Mouse (Mus musculus): ENCODE results near the gene Gnas.

Gnas gene

DNA sequence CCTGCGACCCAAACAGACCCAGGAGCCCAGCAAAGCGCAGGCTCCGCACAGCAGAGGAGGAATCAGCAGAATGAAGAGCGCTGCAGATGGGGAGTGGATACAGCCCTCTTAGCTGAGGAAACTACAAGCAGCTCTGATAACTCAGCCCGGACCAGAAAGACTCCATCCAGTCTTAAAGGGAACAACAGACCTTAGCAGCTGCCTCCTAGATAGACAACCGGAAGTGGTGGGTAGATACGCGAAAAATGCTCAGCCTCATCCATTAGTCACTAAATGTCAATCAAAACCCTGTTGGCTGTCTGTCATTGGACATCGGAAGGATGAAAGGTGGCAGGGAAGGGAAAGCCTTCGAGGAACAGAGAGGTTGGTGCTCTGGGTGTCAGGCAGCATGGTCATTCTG lies 82.5 kb downstream of the Gnas start:
- no peak for DNase-seq (ENCODE audit: low spot score)

DNA sequence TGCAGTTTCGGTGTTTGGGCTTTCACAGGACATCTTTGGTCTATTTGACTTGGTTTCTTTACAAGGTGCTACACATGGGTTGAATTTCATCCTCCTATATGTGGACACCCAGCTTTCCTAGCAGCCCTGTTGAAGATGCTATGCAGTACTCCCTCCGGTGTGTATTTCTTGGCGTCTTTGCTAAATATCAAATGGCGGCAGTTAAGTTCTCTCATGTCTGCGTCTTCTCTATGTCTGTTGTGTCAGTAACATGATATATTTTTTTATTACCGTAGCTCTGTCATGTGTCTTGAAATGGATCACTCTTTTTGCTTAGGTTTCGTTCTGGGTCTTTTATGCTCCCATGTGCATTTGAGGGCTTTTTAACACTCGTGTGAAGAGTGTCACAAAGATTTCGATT lies 96.9 kb downstream of the Gnas start:
- DNase-seq (ENCODE audit: low spot score): no peak

DNA sequence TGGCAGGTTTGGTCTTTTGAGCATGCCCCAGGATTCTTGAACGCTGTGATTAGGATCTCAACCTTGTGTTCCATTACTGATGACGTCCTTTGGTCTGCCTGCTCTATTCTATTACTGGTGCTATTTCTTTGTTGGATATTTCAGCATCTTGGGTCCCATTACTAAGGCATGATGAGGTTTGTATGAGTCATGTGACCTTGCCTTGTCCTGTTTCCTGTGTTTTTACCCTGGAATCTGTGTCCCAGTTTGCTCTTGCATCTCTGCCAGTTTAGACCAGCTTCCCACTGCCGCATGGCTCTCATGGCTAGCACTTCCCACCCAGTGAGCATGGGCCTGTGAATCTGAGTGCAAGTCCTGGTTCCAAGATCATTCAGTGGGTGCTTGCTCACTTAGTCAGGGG lies 107.8 kb downstream of the Gnas start:
- no peak for DNase-seq (ENCODE audit: low spot score)

DNA sequence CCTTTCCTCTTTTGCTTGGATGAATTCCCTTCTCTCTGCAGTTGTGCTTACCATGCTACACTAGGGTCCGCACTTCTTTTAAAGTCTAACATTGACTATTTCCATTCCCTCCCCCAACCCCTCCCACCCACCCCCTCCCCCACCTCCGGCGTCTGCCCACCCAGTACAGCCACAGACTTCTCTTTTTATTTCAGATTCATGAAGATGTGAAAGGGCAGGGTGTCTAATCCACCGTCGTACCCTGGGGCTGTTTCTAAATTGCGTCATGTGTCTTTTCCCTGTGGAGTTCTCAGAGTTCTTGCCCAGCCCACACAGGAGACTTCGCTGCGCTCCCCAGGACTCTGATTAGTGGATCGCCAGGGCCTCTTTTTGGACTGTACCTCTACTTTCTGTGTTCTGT lies 108.4 kb downstream of the Gnas start:
- no peak for DNase-seq (ENCODE audit: low spot score)

DNA sequence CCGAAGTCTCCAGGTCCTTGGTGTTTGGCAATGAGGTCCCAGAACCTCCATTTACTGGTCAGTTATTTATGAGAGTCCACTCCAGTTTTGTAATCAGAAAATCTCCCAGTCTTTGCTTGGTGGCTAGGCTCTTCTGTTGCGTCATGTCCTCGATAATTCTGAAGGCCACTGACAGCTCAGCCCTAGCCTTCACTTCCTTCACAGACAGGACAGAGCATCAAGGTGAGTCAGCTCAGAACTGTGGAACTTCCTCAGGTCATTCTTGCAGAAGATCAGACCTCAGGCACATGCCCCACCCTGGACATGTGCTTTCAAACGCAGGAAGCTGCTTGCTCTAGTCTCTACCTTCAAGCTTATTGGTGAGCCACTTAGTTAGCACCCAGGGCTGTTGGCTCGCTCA lies 109.3 kb downstream of the Gnas start:
- no peak for DNase-seq (ENCODE audit: low spot score)

Measured in c-Kit-positive CD71-positive TER-119-positive erythroid progenitor cells, embryonic 14.5 days (primary cell).